Mouse (Mus musculus): ENCODE measurements around the gene Myh14. TPM values are rescaled to one million over a fixed set of nuclear protein-coding genes. Genes with fewer than 3 reads are reported as not detected.

Gene Myh14
- polyA plus RNA-seq, 1 experiment, result 0.01 TPM

DNA sequence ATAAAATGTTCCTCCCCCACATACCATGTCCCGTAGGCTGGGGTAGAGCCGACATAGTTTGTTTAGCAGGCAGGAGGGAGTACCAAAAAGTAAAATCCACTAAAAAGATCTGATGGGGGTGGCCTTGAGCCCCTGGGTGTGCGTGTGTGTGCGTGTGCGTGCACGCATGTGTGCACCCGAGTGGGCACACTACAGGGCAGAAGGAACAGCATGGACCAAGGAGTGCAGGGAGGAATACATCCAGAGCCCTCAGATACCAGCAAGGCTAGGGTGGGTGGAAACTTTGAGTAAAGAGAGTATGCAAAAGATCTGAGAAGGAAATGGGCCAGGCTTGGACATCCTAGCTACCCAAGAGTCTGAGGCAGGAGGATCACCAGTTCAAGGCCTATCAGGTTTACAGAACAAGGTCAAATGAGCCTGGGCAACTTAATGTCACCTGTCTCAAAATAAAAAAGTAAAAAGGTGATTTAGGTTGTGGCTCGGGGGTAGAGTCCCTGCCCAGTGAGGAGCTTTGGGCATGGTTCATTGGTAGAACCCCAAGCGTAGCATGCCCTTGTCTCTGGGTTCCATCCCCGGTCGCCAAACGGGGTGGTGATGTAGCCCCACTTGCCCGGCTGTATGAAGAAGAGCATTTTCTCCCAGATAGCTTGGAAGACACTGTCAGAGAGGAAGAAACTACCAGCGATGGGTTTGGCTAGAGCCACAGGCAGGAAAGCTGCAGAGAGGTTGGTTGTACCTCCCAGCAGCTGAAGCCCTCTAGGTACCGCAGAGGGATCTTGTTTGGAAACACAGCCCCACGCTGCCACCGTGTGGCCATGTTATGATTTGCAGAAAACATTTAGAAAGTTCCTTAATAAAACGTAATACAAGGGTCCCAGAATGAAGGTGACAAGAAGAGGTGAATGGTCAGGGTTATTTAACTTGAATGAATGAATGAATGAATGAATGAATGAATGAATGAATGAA is 109.9 kb downstream of the Myh14 start:
- TF ChIP-seq CTCF (IDR thresholded peaks at IDR 0.05; ENCODE audit: control insufficient read depth, insufficient read depth, insufficient read length), result peak; percentile 11
- no peak for TF ChIP-seq MYOD1 (IDR thresholded peaks at IDR 0.05; ENCODE audit: control insufficient read depth, insufficient read length, low read depth)
- no peaks in the 10 kb centered on the region for H3K36me3 ChIP-seq (ENCODE audit: control insufficient read depth, insufficient read depth)
- peaks cover 8% of the 10 kb centered on the region for H3K27me3 ChIP-seq (ENCODE audit: control insufficient read depth, insufficient read depth, insufficient read length)
- no peaks in the 10 kb centered on the region for H3K79me2 ChIP-seq (ENCODE audit: control insufficient read depth, insufficient read depth)
- no peak overlapping the region for H3ac ChIP-seq (ENCODE audit: control insufficient read depth, insufficient read length, low read depth)
- H3K4me3 ChIP-seq (ENCODE audit: insufficient read depth, poor library complexity, severe bottlenecking), result no peak overlapping the region
- H3K79me3 ChIP-seq (ENCODE audit: low read depth), result no peaks in the 10 kb centered on the region

- Histone ChIP-seq H3K27me3 (ENCODE audit: control insufficient read depth, insufficient read depth, insufficient read length) (no peaks in the 10 kb centered on the region), H3K36me3 (ENCODE audit: control insufficient read depth, insufficient read depth) (no peaks in the 10 kb centered on the region), H3ac (ENCODE audit: control insufficient read depth, insufficient read length, low read depth) (no peak overlapping the region), H3K79me2 (ENCODE audit: control insufficient read depth, insufficient read depth) (no peaks in the 10 kb centered on the region), H3K4me3 (ENCODE audit: insufficient read depth, poor library complexity, severe bottlenecking) (no peak overlapping the region), H3K79me3 (ENCODE audit: low read depth) (no peaks in the 10 kb centered on the region)
- TF ChIP-seq FOSL1 (IDR thresholded peaks at IDR 0.05; ENCODE audit: insufficient read depth, low read length, poor library complexity, severe bottlenecking) (no peak), MYOG (IDR thresholded peaks at IDR 0.05; ENCODE audit: control insufficient read depth, extremely low read depth, insufficient read length) (no peak), USF1 (IDR thresholded peaks at IDR 0.05; ENCODE audit: low read depth) (no peak), MAX (IDR thresholded peaks at IDR 0.05) (no peak), CEBPB (IDR thresholded peaks at IDR 0.05; ENCODE audit: low read depth) (no peak), MYOD1 (IDR thresholded peaks at IDR 0.05; ENCODE audit: control insufficient read depth, insufficient read length, low read depth) (no peak)
These were observed 113.0 kb downstream of the Myh14 start for GRCm38 (mm10) chr7:44557629-44558028.

Other genes with a start within 250 kb of the Myh14 start
- gene Lrrc4b, start 241.8 kb downstream of the Myh14 start, polyA plus RNA-seq (2012; fragmentation: generic; extraction: Trizol), result not detected
- not detected for gene Aspdh, start 205.5 kb downstream of the Myh14 start, polyA plus RNA-seq (2012; fragmentation: generic; extraction: Trizol)
- 77.5 TPM for gene Josd2, start 202.9 kb downstream of the Myh14 start, polyA plus RNA-seq (2012; fragmentation: generic; extraction: Trizol)
- 93.5 TPM for gene Emc10, start 174.3 kb downstream of the Myh14 start, polyA plus RNA-seq (2012; fragmentation: generic; extraction: Trizol)
- gene Fam71e1, start 174.3 kb downstream of the Myh14 start, polyA plus RNA-seq (2012; fragmentation: generic; extraction: Trizol), result 0.95 TPM
- gene Mybpc2, start 146.2 kb downstream of the Myh14 start, polyA plus RNA-seq (2012; fragmentation: generic; extraction: Trizol), result not detected
- 0.01 TPM for gene Spib, start 138.8 kb downstream of the Myh14 start, polyA plus RNA-seq (2012; fragmentation: generic; extraction: Trizol)
- gene Pold1, start 122.0 kb downstream of the Myh14 start, polyA plus RNA-seq (2012; fragmentation: generic; extraction: Trizol), result 66.1 TPM
- gene Nr1h2, start 116.9 kb downstream of the Myh14 start, polyA plus RNA-seq (2012; fragmentation: generic; extraction: Trizol), result 61.0 TPM
- not detected for gene Napsa, start 98.5 kb downstream of the Myh14 start, polyA plus RNA-seq (2012; fragmentation: generic; extraction: Trizol)
- gene Kcnc3, start 80.2 kb downstream of the Myh14 start, polyA plus RNA-seq (2012; fragmentation: generic; extraction: Trizol), result 0.26 TPM
- not detected for gene Izumo2, start 37.9 kb upstream of the Myh14 start, polyA plus RNA-seq (2012; fragmentation: generic; extraction: Trizol)
- gene Vrk3, start 77.6 kb upstream of the Myh14 start, polyA plus RNA-seq (2012; fragmentation: generic; extraction: Trizol), result 20.0 TPM
- gene Zfp473, start 80.2 kb upstream of the Myh14 start, polyA plus RNA-seq (2012; fragmentation: generic; extraction: Trizol), result 0.29 TPM
- 102 TPM for gene Nup62, start 145.2 kb upstream of the Myh14 start, polyA plus RNA-seq (2012; fragmentation: generic; extraction: Trizol)
- gene Il4i1, start 145.5 kb upstream of the Myh14 start, polyA plus RNA-seq (2012; fragmentation: generic; extraction: Trizol), result 0.63 TPM
- gene Atf5, start 145.8 kb upstream of the Myh14 start, polyA plus RNA-seq (2012; fragmentation: generic; extraction: Trizol), result 290 TPM
- 208 TPM for gene Akt1s1, start 178.1 kb upstream of the Myh14 start, polyA plus RNA-seq (2012; fragmentation: generic; extraction: Trizol)
- gene Tbc1d17, start 178.2 kb upstream of the Myh14 start, polyA plus RNA-seq (2012; fragmentation: generic; extraction: Trizol), result 38.4 TPM
- gene Pnkp, start 186.3 kb upstream of the Myh14 start, polyA plus RNA-seq (2012; fragmentation: generic; extraction: Trizol), result 32.0 TPM
- 221 TPM for gene Ptov1, start 198.9 kb upstream of the Myh14 start, polyA plus RNA-seq (2012; fragmentation: generic; extraction: Trizol)
- gene Med25, start 221.9 kb upstream of the Myh14 start, polyA plus RNA-seq (2012; fragmentation: generic; extraction: Trizol), result 43.9 TPM
- 9.8 TPM for gene Fuz, start 225.2 kb upstream of the Myh14 start, polyA plus RNA-seq (2012; fragmentation: generic; extraction: Trizol)

Measured in C2C12 (cell line).